Mouse (Mus musculus): ENCODE results near the gene Hbq1a. TPM values are rescaled to one million over a fixed set of nuclear protein-coding genes. Genes with fewer than 3 reads are reported as not detected.
A peak's percentile ranks its signal among the peaks of the same experiment; 100 is the strongest.

Hbq1a gene
- total RNA-seq, 2 experiments from 2014 or later: not detected

GRCm38 (mm10) chr11:32331075-32331474 is 31.2 kb downstream of the Hbq1a start:
- peak; percentile 29 for DNase-seq

- no peak for DNase-seq
These were observed 32.0 kb downstream of the Hbq1a start for GRCm38 (mm10) chr11:32331861-32332260.

DNA sequence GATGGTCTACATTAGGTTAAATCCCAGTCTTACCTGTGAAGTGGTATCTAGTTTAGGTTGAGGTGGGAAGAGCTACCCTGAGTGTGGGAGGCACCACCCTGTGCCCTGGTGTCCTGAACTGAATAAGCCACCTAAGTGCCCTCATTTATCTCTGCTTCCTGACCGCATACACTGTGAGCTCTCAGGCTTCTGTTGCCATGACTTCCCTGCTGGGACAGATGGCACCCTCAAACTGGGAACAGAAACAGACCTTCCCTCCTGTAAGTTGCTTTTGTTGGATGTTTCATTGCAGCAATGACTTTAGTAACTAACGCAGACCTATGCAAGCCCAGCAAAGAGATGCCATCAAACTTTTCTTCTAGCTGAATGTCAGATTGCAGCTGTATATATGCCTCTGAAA is 33.4 kb downstream of the Hbq1a start:
- no peak for DNase-seq

GRCm38 (mm10) chr11:32336435-32336907 is 36.6 kb downstream of the Hbq1a start:
- DNase-seq: no peak

DNA sequence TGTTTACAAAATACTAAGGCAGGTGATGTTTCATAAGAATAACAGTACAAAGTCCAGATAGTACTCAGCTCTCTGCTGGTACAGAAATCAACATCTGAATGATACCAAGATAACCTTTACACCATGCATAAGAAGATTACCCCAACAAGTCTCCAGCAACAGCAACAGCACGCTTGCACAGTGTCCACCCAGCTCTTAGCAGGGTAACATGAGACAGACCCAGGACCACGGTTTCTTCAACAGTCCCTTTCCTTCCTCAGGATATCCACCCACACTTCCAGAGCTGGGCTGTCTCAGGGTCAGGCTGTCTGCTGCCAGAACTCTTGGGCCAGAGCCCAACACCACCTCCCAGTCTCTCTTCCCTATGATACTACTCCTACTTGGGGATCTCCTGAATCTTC is 39.3 kb downstream of the Hbq1a start:
- DNase-seq: peak; percentile 44

DNA sequence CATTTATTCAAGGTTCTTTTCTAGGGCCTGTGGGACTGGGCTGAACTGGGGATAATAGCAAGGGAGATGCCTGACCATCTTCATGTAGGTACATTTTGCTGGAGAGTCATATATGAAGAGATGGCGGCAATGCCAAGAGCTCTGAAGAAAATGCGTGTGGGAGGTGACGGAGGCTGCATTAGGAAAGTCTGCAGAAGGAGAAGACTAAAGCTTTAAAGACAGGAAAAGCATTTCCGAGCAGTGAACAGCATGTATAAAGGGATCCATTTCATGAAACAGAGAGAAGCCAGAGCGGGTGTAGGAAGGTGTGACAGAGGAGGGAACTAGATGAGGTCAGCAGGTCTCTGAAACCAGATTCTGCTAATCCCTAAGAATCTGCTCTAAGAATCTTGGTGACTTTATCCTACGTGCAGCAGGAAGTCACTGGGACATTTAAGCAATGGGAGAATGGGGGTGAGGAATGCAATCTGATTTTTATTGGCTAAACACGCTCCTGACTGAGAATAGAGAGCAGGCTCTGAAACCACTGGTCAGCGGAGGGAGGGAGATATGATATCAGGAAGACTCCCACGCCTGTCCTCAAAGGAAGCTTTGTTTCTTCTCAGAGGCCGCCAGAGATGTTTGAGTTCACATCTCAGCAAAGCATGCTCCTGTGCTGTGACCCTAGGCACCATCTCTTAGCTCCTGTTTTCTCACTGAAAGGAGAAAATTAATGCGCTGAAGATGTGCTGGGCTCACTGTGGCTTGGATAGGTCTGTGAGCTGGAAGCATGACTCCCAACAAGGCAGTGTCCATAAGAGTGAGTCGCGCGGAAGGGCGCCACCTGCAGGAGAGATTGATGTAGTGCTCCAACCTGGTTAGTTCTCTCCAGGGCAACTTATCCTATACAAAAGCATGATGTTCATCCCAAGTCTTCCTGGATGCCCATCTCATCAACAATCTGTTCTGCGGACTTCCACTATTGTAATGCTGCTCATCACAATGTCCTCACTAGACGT is 40.9 kb downstream of the Hbq1a start:
- DNase-seq: peak; percentile 68

DNA sequence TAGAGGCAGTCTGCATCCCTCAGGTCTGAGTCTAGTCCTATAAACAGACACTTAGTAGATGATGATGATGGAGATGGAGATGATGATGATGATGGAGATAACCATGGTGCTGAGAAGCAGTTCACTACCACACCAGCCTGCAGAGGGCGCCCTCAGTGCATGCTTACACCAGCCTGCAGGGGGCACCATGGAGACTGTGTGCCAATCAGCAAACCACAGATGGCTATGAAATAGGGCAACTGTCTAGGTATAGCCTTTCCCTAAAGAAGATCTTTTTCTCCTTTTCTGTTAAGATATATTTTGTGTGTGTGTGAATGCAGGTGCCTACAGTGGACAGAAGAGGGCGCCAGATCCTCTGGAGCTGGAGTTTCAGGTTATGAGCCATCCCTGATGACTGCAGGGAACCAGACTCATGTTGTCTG is 42.9 kb downstream of the Hbq1a start:
- peak; percentile 56 for DNase-seq

DNA sequence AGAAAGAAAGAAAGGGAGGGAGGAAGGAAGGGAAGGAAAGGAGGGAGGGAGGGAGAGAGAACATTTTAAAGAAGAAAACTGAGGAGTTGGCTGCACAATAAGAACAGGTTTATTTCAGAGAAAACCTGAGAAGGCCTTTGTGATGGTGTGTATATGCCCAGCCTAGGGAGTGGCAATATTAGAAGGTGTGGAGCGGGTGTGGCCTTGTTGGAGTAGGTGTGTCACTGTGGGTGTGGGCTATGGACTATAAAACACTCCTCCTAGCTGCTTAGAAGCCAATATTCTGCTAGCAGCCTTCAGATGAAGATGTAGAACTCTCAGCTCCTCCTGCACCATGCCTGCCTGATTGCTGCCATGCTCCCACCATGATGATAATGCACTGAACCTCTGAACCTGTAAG is 43.5 kb downstream of the Hbq1a start:
- DNase-seq: no peak

DNA sequence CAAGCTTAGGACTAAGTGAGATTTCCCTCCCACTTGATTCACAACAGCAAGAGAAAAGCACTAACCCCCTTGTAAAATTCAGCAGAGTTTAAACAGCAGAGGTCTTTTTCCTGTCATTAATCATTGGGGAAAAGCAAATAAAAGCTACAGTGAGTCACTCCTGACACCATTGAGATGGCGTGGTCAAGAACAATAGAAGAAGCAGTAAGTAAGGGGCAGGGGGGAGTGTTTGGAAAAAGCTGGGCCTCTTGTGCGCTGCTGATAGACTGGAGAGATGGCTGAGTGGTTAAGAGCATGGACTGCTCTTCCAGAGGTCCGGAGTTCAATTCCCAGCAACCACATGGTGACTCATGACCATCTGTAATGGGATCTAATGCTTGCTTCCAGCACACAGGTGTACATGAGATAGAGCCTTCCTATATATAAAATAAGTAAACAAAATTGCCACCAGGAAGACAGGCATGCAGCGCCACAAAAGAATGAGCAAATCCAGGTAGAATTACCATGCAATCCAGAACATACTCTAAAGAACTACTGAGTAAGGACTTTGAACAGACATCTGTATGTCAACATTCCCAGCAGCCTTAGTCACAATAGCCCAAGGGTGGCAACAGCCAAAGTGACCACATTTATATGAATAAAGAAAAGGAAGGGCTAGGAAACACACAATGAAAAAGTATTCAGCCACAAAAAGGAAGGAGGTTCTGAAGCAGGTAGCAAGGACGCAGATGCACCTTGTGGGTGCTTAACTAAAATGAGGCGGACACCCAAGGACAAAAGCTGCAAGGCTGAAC is 45.8 kb downstream of the Hbq1a start:
- DNase-seq: no peak

- no peak for DNase-seq
These were observed 47.4 kb downstream of the Hbq1a start for GRCm38 (mm10) chr11:32347264-32347606.

DNA sequence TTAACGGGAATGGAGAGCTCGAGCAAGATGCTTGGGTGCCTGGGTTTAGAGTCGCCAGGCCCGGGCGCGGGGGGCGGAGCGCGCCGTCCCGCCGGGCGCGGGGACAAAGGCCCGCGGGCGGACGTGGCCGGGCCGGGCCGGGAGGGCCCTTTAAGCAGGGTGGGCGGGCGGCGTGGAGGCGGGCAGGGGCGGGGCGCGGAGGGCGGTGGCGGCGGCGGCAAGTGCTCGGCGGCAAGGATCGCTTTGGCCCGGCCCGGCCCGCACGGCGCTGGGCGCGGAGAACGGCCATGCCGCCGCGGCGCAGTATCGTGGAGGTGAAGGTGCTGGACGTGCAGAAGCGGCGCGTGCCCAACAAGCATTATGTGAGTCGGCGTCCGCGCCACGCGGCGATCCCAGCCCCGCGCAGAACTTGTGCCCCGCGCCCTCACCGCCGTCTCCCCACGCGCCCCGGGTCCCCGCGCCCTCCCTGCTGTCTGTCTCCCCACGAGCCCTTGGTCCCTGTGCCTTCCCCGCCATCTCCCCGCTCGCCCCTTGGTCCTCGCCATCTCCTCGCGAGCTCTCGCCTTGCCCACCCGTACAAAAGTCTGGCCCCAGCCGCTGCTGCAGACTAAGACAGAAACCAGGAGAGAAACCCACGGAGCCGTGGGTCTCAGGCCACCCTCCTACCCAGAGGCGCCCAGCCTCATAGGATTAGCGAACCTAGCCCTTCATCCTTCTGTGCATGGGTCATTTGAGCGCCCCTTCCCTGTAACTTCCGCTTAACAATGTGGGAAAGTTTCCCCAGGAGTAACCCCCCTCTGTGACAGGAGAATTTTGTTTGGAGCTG is 48.0 kb downstream of the Hbq1a start, which contains the start of gene Sh3pxd2b:
TSS of gene Sh3pxd2b (plus strand) at position 214 of the 826 bp plus-strand sequence.
- DNase-seq: peak; percentile 86

DNA sequence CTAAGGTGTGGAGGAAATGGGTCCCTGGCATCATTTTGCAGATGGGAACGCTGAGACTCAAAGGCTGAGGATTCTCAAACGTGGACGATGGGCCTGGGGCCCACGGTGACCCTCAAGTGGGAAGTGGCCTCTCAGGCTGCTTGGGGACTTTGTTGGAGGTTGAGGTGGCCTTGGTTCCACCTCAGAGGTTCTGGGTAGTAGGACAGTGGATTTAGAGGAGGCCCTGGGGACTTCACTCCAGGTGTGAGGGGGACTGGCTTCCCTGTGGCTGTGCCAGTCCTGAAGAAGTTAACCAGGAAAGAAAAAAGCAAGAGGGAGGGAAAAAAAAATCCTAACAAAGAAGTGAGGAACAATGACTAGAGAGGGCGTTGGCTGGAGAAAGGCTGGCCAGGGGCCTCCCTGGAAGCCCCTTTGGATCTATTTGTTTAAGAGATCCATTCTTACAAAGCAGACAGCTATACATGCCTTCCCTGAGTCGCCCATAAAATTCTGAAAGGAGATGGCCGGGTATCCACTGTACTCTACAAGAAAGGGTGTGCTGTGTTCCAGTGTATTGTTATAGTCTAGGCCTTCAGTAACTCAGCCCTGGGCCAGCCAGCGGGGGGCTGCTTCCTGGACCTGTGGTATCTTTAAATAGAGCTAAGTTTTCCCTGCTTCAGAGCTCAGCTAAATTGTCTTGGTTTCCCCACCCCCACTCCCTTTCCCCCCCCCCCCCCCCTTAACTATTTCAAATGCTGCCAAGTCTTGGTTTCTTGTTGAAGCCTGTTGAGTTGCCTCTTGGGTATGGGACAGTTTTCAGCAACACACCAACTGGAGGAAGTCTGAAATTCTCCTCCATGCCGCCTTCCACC is 48.8 kb downstream of the Hbq1a start:
- DNase-seq: no peak

DNA sequence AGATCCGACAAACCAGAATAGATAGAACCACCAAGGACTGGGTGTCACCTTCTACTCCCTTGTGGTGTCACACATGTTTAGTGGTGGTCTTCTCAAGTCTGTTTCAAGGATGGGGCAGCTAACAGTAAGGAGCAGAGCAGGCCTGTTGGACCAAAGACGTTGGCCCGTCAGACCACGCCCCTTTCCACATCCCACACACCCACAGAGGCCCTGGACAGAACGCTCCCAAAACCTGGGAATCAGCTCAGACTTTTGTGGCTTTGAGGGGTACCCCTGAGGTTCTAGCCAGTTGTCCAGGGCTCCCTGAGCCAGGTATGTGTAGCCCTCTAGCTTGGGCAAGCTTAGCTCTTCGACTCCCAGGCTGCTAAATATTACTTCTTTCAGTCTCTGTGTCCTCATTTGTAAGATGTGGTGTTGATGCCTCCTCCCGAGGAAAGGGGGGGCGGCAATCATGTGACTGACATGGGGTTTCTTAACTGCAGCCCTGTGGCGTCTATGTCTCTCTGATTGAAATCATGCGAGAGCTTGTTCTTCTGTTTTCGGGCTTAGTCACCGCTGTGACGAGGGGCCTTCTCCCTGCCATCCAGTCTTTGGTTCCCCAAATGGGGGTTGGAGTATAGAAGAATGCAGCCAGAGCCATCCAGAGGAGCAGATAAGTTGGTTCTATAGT is 49.5 kb downstream of the Hbq1a start:
- no peak for DNase-seq

Other genes with a start within 250 kb of the Hbq1a start
- gene Il9r, start 99.8 kb upstream of the Hbq1a start, total RNA-seq (2021): under 1 TPM; 0.30 to 0.82 TPM
- 10 to 100 TPM; 23.9 to 26.5 TPM for gene Snrnp25, start 94.7 kb upstream of the Hbq1a start, total RNA-seq (2021)
- gene Rhbdf1, start 77.8 kb upstream of the Hbq1a start, total RNA-seq (2021): 10 to 100 TPM; 25.0 to 29.1 TPM
- gene Mpg, start 73.6 kb upstream of the Hbq1a start, total RNA-seq (2021): 10 to 100 TPM; 21.0 to 22.3 TPM
- 10 to 100 TPM; 36.9 to 50.1 TPM for gene Nprl3, start 32.4 kb upstream of the Hbq1a start, total RNA-seq (2021)
- gene Hba-x, start 23.7 kb upstream of the Hbq1a start, total RNA-seq (2021): not detected
- 1,000 to 10,000 TPM; 3,856 to 4,787 TPM for gene Hba-a1, start 16.6 kb upstream of the Hbq1a start, total RNA-seq (2021)
- gene Hbq1b, start 13.1 kb upstream of the Hbq1a start, total RNA-seq (2021): 1 to 10 TPM in 1 of 2 experiments, under 1 TPM in 1; 0.87 to 2.2 TPM
- 1,000 to 10,000 TPM; 3,094 to 3,969 TPM for gene Hba-a2, start 3.6 kb upstream of the Hbq1a start, total RNA-seq (2021)
- gene Sh3pxd2b, start 47.8 kb downstream of the Hbq1a start, total RNA-seq (2021): 10 to 100 TPM; 14.9 to 17.2 TPM
- gene Ubtd2, start 155.3 kb downstream of the Hbq1a start, total RNA-seq (2021): 10 to 100 TPM; 19.0 to 21.0 TPM
- gene Efcab9, start 232.0 kb downstream of the Hbq1a start, total RNA-seq (2021): 1 to 10 TPM in 1 of 2 experiments, under 1 TPM in 1; 0.93 to 1.2 TPM
- gene Stk10, start 233.2 kb downstream of the Hbq1a start, total RNA-seq (2021): 10 to 100 TPM; 11.9 to 15.1 TPM

All from adrenal gland, postnatal 10 days (tissue).